Mouse (Mus musculus): ENCODE data around the gene Shb.

Shb gene

GRCm38 (mm10) chr4:45532375-45532774, at the start of gene Shb:
TSS of gene Shb (minus strand) at chr4:45532470.
- peak; percentile 47 for DNase-seq (ENCODE audit: low read depth, low spot score)

- no peak for DNase-seq (ENCODE audit: low read depth, low spot score)
These were observed 48.8 kb upstream of the Shb start for GRCm38 (mm10) chr4:45581095-45581494.

- DNase-seq (ENCODE audit: low read depth, low spot score), result peak; percentile 70
These were observed 46.5 kb upstream of the Shb start for GRCm38 (mm10) chr4:45578554-45579370.

DNA sequence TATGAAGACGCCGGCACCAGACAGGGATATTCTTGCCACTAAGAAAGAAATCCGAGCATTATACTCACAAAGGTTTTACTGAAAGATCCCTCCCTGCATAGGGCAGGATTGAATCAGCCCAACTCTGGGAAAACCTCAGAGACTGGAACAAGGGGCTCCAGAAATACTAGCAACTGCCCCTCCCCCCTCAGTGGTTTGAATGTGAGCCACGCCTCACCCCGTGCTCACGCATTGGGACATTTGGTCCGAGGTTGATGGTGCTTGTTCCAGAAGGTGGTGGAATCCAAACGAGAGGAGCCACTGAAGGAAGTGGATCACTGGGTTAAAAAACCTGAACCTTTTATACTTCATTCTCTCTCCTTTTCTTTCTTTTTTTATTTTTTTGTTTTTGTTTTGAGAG, 45.4 kb upstream of the Shb start:
- peak; percentile 53 for DNase-seq (ENCODE audit: low read depth, low spot score)

GRCm38 (mm10) chr4:45574614-45575169, 42.4 kb upstream of the Shb start:
- no peak for DNase-seq (ENCODE audit: low read depth, low spot score)

DNA sequence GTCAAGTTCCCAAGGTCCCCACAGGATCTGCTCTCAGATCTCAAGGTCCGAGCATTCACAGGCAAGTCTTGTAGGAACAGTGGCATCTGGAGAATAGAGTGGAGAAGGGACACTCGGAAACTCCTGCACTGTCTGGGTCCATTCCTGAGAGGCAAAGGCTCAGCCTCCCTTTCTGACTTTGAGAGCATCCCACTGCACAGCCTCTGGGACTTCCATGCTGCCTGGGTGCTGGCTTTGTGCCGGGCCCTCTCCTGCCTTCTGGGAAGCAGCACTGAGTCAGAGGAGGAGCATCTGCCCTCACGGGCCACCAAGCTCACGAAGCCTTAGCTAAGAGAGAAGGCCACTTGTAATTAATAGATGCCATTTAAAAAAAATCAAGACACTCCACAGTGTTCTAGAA, 37.3 kb upstream of the Shb start:
- DNase-seq (ENCODE audit: low read depth, low spot score), result no peak

DNA sequence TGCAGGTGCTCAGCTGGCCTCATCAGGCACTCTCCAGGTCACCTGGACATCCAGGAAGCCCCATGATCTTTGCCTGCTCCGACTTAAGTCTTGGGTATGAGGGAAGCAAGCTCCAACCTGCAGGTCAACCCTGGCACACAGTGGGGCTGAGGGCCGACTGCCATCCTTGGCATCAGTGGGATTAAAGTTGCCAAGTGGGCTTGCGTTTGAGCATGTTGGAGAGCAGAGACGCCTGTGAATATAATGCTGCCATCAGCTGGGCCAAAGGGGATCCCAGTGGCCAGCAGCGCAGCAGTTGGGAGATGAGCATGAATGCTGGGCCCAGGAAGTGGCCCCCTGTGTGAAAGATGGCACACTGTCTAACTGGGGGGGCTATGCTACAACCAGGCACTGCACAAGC, 25.9 kb upstream of the Shb start:
- DNase-seq (ENCODE audit: low read depth, low spot score), result no peak

DNA sequence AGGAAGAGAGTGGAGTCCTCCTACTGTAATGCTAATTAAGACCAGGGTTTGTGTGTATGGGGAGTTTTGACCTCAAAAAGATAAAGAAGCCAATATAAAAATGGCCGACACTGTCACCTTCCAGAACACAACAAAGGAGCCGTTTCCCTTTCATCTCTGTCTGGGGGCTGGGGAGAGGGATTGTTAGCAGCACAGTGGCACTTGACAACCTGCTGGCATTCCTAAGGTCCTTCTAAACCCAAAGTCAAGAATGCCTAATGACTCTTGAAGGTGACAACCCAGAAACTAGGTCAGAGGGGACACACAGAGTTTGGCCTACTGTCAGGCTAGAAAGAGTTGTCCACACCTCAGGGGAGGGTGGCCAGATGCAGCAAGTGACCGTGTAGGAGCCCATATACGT, 20.3 kb upstream of the Shb start:
- DNase-seq (ENCODE audit: low read depth, low spot score), result peak; percentile 25

DNA sequence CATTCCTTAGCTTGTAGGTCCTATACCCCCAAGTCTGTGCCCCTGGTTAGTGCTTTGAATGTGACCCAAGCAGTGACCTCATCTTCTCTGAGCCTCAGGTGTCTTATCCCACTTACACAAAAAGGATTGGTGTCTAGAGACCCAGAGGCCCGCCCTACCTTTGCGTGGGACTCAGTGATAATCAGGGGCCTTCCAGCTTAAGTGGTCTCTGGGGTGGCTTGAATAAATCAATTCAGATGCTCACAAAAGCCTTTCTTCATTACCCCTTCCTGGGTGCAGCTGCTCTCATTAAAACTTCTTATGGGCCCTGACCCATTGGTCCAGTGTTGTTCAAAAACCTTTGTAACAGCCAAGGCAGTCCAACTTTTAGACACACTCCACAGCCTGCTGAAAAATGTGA, 18.7 kb upstream of the Shb start:
- no peak for DNase-seq (ENCODE audit: low read depth, low spot score)

DNA sequence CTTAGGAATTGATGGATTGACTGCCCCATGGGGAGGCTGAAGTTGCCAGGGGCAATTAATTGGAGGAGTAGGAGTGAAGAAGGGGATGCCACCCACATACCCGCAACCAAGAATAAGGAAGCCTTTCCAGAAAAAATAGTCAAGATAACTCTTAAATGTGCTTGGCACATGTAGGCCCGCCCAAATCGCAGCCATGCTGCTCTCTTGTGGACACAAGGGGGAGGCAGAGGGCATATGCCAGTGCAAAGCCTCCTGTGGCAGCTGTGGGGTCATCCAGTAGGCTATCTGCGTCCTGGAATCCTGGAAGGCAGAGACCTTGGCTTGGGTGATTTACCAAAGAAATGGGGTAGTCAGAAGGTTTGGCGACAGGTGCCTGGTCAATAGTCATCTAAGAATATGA, 17.2 kb upstream of the Shb start:
- peak; percentile 27 for DNase-seq (ENCODE audit: low read depth, low spot score)

DNA sequence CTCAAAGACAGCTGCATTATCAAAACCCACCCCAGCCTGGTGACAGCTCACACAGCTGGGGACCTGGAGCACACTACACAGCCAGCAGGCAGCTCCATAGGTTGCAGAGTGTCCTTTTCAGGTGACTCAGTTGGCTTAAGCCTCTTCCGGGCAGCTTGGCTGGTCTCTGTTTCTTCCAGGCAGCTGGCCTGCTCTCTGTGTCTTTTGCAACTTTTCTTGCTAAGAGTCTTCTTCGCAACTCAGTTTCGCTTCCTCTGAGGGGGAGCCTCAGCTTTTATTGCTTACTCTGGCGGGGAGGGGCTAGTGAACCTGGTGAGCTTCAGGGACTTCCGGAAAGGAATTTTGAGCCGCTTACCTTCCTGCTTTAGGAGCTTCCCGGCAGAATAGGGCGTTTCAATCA, 13.6 kb upstream of the Shb start:
- no peak for DNase-seq (ENCODE audit: low read depth, low spot score)

DNA sequence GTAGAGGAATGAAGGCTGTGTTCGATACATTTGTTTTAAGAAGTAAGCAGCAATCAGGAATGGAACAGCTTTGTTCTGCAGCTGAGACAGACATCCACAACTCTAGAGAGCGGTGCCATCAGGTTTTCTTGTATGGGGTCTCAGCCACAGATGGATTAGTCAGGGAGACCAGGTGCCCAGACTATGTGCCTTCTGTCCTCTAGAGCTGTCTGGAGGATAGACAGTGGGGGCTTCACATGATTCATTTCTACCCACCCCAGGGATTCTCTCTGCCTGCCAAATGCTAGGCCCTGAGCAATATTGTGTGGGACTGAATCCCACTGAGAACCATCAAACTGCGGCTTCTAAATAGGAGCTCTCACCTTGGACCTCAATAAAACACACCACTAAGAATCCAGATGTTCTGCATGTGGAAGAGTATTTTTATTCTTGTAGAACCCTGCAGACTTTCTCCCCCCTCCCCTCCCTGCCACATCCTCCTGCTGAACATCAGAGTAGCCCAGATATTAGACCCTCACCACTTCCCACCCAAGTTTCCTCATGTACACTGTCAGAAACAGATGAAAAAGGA, 11.3 kb upstream of the Shb start:
- no peak for DNase-seq (ENCODE audit: low read depth, low spot score)

- DNase-seq (ENCODE audit: low read depth, low spot score), result no peak
These were observed 8.1 kb upstream of the Shb start for GRCm38 (mm10) chr4:45540151-45540933.

DNA sequence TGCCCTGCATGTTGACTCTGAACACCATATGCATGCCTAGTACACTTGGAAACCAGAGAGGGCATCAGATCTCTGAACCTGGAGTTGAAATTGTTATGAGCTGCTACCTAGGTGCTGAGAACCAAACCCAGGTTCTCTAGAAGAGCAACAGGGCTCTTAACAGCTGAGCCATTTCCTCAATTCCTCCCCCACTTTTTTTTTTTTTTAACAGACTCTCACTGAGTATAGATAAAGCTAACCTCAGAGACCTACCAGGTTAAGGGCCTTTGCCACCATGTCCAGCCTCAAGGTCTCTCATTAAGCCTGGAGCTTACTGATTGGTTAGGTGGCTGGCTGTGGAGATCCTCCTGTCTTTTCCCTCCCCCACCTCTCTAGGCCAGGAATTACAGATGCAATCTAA, 6.9 kb upstream of the Shb start:
- DNase-seq (ENCODE audit: low read depth, low spot score), result no peak

DNA sequence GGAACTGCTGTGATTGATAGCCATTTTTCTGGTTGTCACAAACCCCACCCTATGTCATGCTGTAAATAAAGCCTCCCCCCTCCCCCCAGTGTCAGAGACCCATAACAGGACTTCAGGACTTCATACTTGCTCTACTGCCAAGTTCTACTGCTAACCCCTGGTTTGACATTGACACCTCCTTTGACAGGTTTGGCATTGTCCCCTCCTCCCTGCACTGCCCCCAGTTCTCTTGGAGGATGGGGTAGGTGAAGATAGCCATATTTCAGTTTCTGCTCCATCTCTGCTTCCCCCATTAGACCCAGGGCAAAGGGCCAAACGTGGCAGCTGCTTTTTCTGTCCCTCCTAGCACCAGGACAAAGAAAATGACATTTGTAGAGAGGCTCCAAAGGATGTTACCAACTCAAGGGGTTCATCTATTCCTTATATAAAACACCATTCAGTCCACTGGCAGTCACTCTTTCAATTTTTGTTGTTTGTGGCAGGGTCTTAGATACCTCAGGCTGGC, 1.2 kb upstream of the Shb start:
- no peak for DNase-seq (ENCODE audit: low read depth, low spot score)

DNA sequence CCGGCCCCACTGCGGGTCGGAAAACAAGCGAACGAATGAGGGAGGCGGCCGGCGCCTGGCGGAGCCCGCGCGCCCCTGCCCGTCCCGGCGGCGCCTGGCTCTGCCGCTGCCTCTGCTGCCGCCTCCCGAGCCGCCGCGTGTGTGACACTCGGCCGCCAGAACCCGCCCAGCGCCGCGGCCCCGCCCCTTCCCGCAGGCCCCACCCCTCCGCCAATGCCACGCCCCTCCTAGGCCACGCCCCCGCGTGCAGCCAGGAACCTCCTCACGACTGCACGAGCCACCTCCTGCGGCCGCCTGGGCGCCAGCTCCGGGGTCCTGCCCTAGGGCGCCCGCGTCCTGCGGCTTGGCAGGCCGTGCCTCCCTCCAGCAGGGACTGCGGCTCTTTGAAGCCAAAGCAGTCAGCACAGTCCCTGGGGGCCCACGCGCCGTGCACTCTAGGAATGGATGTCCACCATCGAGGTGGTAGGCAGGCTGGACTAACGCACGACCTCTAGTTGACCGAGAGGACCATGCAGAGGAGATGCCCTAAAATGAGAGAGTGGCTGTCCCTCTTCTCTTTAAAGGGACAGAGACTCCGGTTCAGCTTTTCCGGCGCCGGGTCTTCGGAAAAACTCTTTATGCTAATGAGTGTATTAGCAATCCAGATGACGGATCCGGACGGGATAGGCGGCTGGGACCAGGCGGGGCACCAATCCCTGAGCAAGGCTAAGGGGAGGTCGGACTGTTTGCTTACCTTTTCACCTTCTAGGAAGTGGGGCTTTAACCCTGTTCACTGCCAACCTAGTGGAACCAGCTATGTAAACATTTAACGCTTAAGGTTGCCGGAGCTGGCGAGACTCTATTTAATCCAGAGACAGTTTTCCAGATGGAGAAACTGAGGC, 1.4 kb downstream of the Shb start:
- peak; percentile 92 for DNase-seq (ENCODE audit: low read depth, low spot score)

DNA sequence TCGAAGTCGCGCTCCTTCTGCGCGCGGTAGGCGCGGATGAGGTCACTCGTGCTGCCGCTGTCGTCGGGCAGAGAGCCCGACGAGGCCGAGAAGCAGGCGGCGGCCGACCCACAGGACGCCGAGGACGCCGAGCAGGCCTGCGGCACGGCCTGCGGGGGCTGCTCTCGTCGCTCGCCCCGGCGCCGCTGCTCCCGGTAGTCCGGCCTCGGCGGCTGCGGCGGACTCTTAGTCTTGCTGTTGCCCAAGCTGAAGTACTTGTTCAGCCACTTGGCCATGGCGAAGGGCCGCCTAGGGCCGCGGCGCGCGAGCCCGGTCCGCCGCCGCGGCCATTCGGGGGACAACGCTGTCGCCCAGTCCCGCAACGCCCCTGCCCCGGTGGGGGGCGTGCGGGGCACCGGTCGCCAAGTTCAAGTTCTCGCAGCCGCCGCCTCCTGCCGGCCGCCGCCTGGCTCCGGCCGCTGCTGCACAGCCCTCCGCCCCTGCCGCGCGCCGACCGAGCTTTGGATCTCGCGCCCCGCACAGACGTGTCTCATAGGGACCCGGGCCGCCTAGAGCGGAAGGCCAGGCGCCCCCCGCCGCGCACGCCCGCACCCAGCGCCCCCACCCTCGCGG, 2.2 kb downstream of the Shb start:
- DNase-seq (ENCODE audit: low read depth, low spot score), result no peak

- DNase-seq (ENCODE audit: low read depth, low spot score), result no peak
These were observed 2.9 kb downstream of the Shb start for GRCm38 (mm10) chr4:45529201-45529985.

DNA sequence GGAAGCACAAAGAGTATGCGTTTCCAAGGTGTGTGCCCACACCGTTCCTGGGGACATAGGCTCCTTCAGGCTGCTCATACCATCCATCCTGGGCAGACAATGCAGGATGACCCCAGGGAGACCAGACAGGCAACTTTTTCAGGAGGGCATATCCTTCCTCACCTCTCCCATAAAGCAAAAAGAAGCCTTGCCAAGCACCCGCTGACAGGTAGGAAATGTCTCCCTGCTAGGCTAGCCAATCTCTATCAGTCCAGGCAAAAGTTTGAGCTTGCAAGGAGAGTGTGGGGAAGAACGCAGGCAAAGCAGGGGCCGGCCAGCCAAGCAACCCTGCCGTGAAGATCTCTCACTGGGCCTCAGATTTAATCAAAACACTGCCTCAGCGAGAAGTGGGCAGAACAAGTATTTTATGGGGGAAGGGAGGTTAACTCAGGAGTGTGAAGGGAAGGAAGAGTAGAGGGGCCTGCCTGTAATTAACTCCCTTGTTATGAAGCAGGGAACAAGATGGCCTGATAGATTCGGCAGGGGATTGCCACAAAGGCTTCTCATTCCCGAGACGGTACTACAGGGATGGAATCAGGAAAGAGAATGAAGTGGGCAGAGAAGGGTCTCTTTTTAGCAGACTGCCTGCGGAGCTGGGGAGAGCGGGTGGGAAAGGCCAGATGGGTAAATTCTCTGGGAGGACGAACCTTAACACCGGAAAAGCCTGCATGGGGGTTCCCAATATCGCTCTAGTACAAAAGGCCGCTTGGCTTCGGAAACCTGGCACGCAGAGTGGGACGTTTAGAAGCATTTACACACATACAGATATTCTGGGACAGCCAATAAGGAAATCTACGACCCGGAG, 3.7 kb downstream of the Shb start:
- no peak for DNase-seq (ENCODE audit: low read depth, low spot score)
